Mouse (Mus musculus): ENCODE measurements around the gene Dtd1.

- no peak for TF ChIP-seq CTCF (IDR thresholded peaks at IDR 0.05; ENCODE audit: control insufficient read depth, insufficient read depth, insufficient replicate concordance, low read depth, low read length)
- no peak for TF ChIP-seq POLR2A (IDR thresholded peaks at IDR 0.05; ENCODE audit: control insufficient read depth, low read depth, low read length)
Observed at GRCm38 (mm10) chr2:144769556-144769955, 169.9 kb downstream of the Dtd1 start.

Measured in testis, adult 2 months (tissue).